Mouse (Mus musculus) small intestine, adult 2 months (tissue): ENCODE measurements around the gene Rhbdl1.

Source experiments
- CTCF ChIP-seq: fragments of 200-500 bp; IDR thresholded peaks from 2 replicates; pipeline ENCODE4 v1.5.1; 2012; ENCODE audit warnings: low read depth, mild to moderate bottlenecking, control low read depth, inconsistent platforms, low read length, moderate library complexity, mixed read lengths; ENCODE audit not compliant: insufficient replicate concordance, insufficient read length; ENCODE audit errors: extremely low read depth
- POLR2A ChIP-seq: fragments of 200-500 bp; IDR thresholded peaks from 2 replicates; pipeline ENCODE4 v1.6.1; 2012; ENCODE audit warnings: low read depth, mild to moderate bottlenecking, control low read depth, inconsistent platforms, low read length, moderate library complexity

DNA sequence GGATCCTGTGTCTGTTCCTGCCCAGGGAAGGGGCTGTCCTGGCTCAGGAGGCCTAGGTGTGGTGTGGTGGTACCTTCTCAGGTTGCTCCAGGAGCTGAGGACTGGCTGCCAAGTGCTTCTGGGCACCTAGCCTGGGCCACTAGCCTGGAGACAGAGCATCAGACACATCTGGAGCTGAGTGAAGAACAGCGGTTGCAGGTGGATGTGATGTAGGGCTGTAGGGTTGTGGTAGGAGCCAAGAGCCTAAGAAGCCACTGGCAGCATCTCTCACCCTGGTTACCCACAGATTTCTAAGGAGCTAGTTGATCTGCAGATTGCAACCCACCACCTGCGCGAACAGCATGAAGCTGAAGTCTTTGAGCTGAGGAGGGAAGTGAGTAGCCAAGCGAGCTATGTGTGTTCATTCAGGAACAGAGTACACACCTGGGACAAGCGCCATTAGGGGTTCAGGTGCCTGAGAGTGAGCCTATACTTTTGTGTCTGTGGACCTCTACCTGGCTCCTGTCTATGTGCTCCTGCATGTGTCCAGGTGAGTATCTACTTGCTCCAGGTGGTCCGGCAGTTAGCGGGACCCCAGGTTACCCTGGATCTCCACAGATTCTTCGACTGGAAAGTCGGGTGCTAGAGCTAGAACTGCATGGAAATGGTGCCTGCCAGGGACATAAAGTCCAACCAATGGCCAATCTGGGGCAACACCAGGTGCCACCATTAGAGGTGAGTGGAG is 50.2 kb downstream of the Rhbdl1 start:
- no peak for TF ChIP-seq POLR2A
- TF ChIP-seq CTCF, result no peak
